Mouse (Mus musculus) hindbrain, embryonic 10.5 days (tissue): Measurements from ENCODE around the gene Ercc1. TPM values are rescaled to one million over a fixed set of nuclear protein-coding genes. Genes with fewer than 3 reads are reported as not detected.

Source experiments
- DNase-seq: peaks from one replicate; pipeline ENCODE4 v3.0.0-alpha.2; 2017; ENCODE audit warnings: low spot score
- H3K27ac ChIP-seq: fragments of 300-500 bp; sonication (generic); 2 replicates; pipeline ENCODE4 v1.5.1; 2016; ENCODE audit warnings: mild to moderate bottlenecking, moderate library complexity
- H3K27me3 ChIP-seq: fragments of 300-500 bp; sonication (generic); 2 replicates; pipeline ENCODE4 v1.6.1; 2016; ENCODE audit warnings: mild to moderate bottlenecking; ENCODE audit not compliant: poor library complexity, insufficient read depth, severe bottlenecking
- H3K36me3 ChIP-seq: fragments of 300-500 bp; sonication (generic); 2 replicates; pipeline ENCODE4 v1.6.1; 2016; ENCODE audit warnings: mild to moderate bottlenecking, moderate library complexity
- H3K4me1 ChIP-seq: fragments of 300-500 bp; sonication (generic); replicated peaks from 2 replicates; pipeline ENCODE4 v1.6.1; 2016; ENCODE audit warnings: mild to moderate bottlenecking
- H3K4me3 ChIP-seq: fragments of 300-500 bp; sonication (generic); 2 replicates; pipeline ENCODE4 v1.5.1; 2016; ENCODE audit warnings: mild to moderate bottlenecking, moderate library complexity
- H3K9me3 ChIP-seq: fragments of 300-500 bp; sonication (generic); 2 replicates; pipeline ENCODE4 v1.6.1; 2016; ENCODE audit warnings: mild to moderate bottlenecking, moderate library complexity
- WGBS: fragments of 180-500 bp; shearing (Covaris S2); methylation state at CpG from one replicate; pipeline ENCODE4 v1.1.7; 2016; 5-methylcytosine and 5-hydroxymethylcytosine counted together
- polyA plus RNA-seq: library from polyadenylated mRNA; unstranded; fragments of >200 nt; fragmentation: Nextera tagmentation; extraction: Ambion mirVana; gene quantifications from 2 replicates; pipeline ENCODE4 v1.2.1, GENCODE M21; 2016

Ercc1 gene
- polyA plus RNA-seq, 1 experiment from 2014 or later, result 128 TPM

DNA sequence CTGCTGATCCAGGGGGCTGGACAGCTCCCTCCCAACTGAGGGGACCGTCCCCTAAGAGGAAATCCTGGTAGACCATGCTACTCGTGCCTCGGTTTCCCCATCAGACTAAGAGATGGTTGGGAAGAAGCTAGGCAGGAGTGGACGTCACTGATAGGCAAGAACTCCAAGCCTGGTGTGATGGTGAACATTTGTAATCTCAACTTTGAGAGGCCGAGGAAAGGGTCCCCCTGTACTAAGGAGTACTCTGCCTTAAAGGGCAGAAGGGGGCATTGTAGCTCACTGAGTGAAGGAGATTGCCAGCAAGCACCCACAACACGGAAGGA lies 39.2 kb upstream of the Ercc1 start:
- no peak for DNase-seq
- Histone ChIP-seq H3K9me3 (no peaks in the 10 kb centered on the region), H3K27ac (no peak overlapping the region), H3K36me3 (no peaks in the 10 kb centered on the region), H3K4me1 (peaks cover 64% of the 10 kb centered on the region), H3K27me3 (peaks cover 73% of the 10 kb centered on the region), H3K4me3 (peak overlapping the region; percentile 48)
- 13% methylated on average over 6 of the region's 6 CpGs for WGBS

- H3K9me3 ChIP-seq, result no peaks in the 10 kb centered on the region
- H3K4me1 ChIP-seq, result peaks cover 66% of the 10 kb centered on the region
- H3K4me3 ChIP-seq, result no peak overlapping the region
- H3K27ac ChIP-seq, result no peak overlapping the region
- 49% methylated on average over 16 of the region's 16 CpGs for WGBS
- H3K36me3 ChIP-seq, result no peaks in the 10 kb centered on the region
- no peak for DNase-seq
- peaks cover 73% of the 10 kb centered on the region for H3K27me3 ChIP-seq
Observed at GRCm38 (mm10) chr7:19305796-19306765, 38.5 kb upstream of the Ercc1 start.

- H3K4me3 ChIP-seq, result peak overlapping the region; percentile 84
Observed at GRCm38 (mm10) chr7:19306819-19307738, 37.5 kb upstream of the Ercc1 start.

GRCm38 (mm10) chr7:19307739-19308453 lies 36.7 kb upstream of the Ercc1 start:
- DNase-seq, result peak; percentile 63
- H3K9me3 ChIP-seq, result no peaks in the 10 kb centered on the region
- peaks cover 64% of the 10 kb centered on the region for H3K27me3 ChIP-seq
- peak overlapping the region; percentile 84 for H3K4me3 ChIP-seq
- H3K36me3 ChIP-seq, result no peaks in the 10 kb centered on the region
- WGBS, result 3% methylated on average over 18 of the region's 18 CpGs
- peaks cover 54% of the 10 kb centered on the region for H3K4me1 ChIP-seq
- peak overlapping the region; percentile 68 for H3K27ac ChIP-seq

More at GRCm38 (mm10) chr7:19306819-19307738, 37.5 kb upstream of the Ercc1 start:
- Histone ChIP-seq H3K27me3 (peaks cover 69% of the 10 kb centered on the region), H3K36me3 (no peaks in the 10 kb centered on the region), H3K27ac (no peak overlapping the region), H3K4me1 (peaks cover 57% of the 10 kb centered on the region), H3K9me3 (no peaks in the 10 kb centered on the region)
- WGBS, result 67% methylated on average over 25 of the region's 25 CpGs
- DNase-seq, result no peak

GRCm38 (mm10) chr7:19308454-19309277 lies 35.9 kb upstream of the Ercc1 start:
- DNase-seq, result peak; percentile 98
- Histone ChIP-seq H3K27me3 (peaks cover 63% of the 10 kb centered on the region), H3K9me3 (no peaks in the 10 kb centered on the region), H3K27ac (peak overlapping the region; percentile 68), H3K36me3 (no peaks in the 10 kb centered on the region), H3K4me3 (peak overlapping the region; percentile 84), H3K4me1 (peaks cover 51% of the 10 kb centered on the region)
- WGBS, result under 1% methylated on average over 58 of the region's 58 CpGs

DNA sequence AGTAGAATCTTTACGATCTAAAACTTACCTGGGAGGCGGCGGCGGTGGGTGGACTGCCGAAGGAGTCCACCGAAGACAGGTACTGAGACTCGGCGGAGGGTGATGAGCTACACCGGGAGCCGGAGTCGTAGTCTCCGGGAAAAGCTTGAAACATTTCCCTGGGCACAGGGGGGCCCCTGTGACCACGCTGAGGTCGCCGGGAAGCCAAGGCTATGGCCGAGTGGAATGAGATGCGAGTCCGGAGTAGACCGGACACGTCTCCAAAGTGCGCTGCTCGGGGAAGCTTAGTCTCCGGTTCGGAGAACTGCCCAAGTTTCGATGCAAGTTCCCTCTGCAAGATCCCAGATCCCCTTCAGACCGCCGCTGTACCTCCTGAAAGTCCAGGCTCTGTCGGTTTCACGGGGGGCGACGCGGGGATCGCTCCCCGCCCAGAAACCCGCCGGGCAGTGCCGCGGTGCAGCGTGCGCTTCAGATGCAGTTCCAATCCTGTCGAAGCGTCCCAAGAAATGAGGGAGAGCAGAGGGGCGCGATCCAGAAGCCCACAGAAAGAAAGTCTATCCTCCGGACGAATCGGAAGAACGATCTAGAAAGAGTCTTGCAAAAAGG lies 35.2 kb upstream of the Ercc1 start:
- Histone ChIP-seq H3K36me3 (no peaks in the 10 kb centered on the region), H3K27ac (no peak overlapping the region), H3K27me3 (peaks cover 63% of the 10 kb centered on the region), H3K9me3 (no peaks in the 10 kb centered on the region), H3K4me3 (peak overlapping the region; percentile 84), H3K4me1 (peaks cover 43% of the 10 kb centered on the region)
- WGBS, result 2% methylated on average over 48 of the region's 48 CpGs
- peak; percentile 27 for DNase-seq

GRCm38 (mm10) chr7:19309884-19310641 lies 34.5 kb upstream of the Ercc1 start, which contains the start of gene Fosb:
Gene Fosb (minus strand): TSS chr7:19310051.
- WGBS, result under 1% methylated on average over 49 of the region's 49 CpGs
- peaks cover 63% of the 10 kb centered on the region for H3K27me3 ChIP-seq

GRCm38 (mm10) chr7:19311991-19312390 lies 32.6 kb upstream of the Ercc1 start:
- H3K4me1 ChIP-seq, result peaks cover 44% of the 10 kb centered on the region
- no peak overlapping the region for H3K27ac ChIP-seq
- H3K9me3 ChIP-seq, result no peaks in the 10 kb centered on the region
- H3K4me3 ChIP-seq, result no peak overlapping the region
- WGBS, result 36% methylated on average over 4 of the region's 4 CpGs
- no peaks in the 10 kb centered on the region for H3K36me3 ChIP-seq
- H3K27me3 ChIP-seq, result peaks cover 59% of the 10 kb centered on the region
- DNase-seq, result no peak

More at GRCm38 (mm10) chr7:19309884-19310641, 34.5 kb upstream of the Ercc1 start, which contains the start of gene Fosb:
- Histone ChIP-seq H3K9me3 (no peaks in the 10 kb centered on the region), H3K36me3 (no peaks in the 10 kb centered on the region), H3K4me3 (peak within 1 kb of the TSS; percentile 84), H3K27ac (peak within 1 kb of the TSS; percentile 70), H3K4me1 (peaks cover 37% of the 10 kb centered on the region)
- DNase-seq, result peak; percentile 95

GRCm38 (mm10) chr7:19314033-19314432 lies 30.5 kb upstream of the Ercc1 start:
- 52% methylated on average over 5 of the region's 5 CpGs for WGBS
- H3K27ac ChIP-seq, result no peak overlapping the region
- H3K27me3 ChIP-seq, result peaks cover 69% of the 10 kb centered on the region
- no peak for DNase-seq
- H3K9me3 ChIP-seq, result no peaks in the 10 kb centered on the region
- H3K4me1 ChIP-seq, result peaks cover 27% of the 10 kb centered on the region
- no peak overlapping the region for H3K4me3 ChIP-seq
- H3K36me3 ChIP-seq, result no peaks in the 10 kb centered on the region

- Histone ChIP-seq H3K4me1 (peaks cover 31% of the 10 kb centered on the region), H3K27ac (peak overlapping the region; percentile 65), H3K27me3 (peaks cover 70% of the 10 kb centered on the region), H3K9me3 (no peaks in the 10 kb centered on the region), H3K36me3 (no peaks in the 10 kb centered on the region), H3K4me3 (peak overlapping the region; percentile 1; the same call in 1 of the 2 replicates)
- DNase-seq, result peak; percentile 24
- 48% methylated on average over 14 of the region's 14 CpGs for WGBS
Observed at GRCm38 (mm10) chr7:19316451-19317161, 28.0 kb upstream of the Ercc1 start.
